Mouse (Mus musculus) forebrain, embryonic 16.5 days (tissue): Measurements from ENCODE around the gene Lgr6. TPM values are rescaled to one million over a fixed set of nuclear protein-coding genes. Genes with fewer than 3 reads are reported as not detected.

Experiments
- ATAC-seq: fragments of 200-750 bp; cut with Nextera tagmentation; 2 replicates; pipeline ENCODE4 v1.8.0; 2017; ENCODE audit warnings: mild to moderate bottlenecking, moderate library complexity
- H3K27ac ChIP-seq: fragments of 300-500 bp; sonication (generic); 2 replicates; pipeline ENCODE4 v1.5.1; 2014; ENCODE audit warnings: low read length, control low read depth
- H3K27me3 ChIP-seq: fragments of 300-500 bp; sonication (generic); replicated peaks from 2 replicates; pipeline ENCODE4 v1.6.1; 2014; ENCODE audit warnings: low read length; ENCODE audit not compliant: control insufficient read depth, insufficient read depth
- H3K36me3 ChIP-seq: fragments of 300-500 bp; sonication (generic); 2 replicates; pipeline ENCODE4 v1.6.1; 2014; ENCODE audit not compliant: control insufficient read depth, insufficient read depth
- H3K4me1 ChIP-seq: fragments of 300-500 bp; sonication (generic); replicated peaks from 2 replicates; pipeline ENCODE4 v1.6.1; 2014; ENCODE audit warnings: low read length; ENCODE audit not compliant: control insufficient read depth, insufficient read depth
- H3K4me2 ChIP-seq: fragments of 300-500 bp; sonication (generic); 2 replicates; pipeline ENCODE4 v1.6.1; 2014; ENCODE audit warnings: mild to moderate bottlenecking, low read length, control low read depth
- H3K4me3 ChIP-seq: fragments of 300-500 bp; sonication (generic); replicated peaks from 2 replicates; pipeline ENCODE4 v1.5.1; 2014; ENCODE audit warnings: mild to moderate bottlenecking, low read length, control low read depth
- H3K9ac ChIP-seq: fragments of 300-500 bp; sonication (generic); replicated peaks from 2 replicates; pipeline ENCODE4 v1.6.1; 2014; ENCODE audit warnings: low read depth, low read length, control low read depth
- H3K9me3 ChIP-seq: fragments of 300-500 bp; sonication (generic); 2 replicates; pipeline ENCODE4 v1.6.1; 2016; ENCODE audit warnings: low read length; ENCODE audit not compliant: control insufficient read depth
- WGBS: fragments of 180-500 bp; shearing (Covaris S2); extraction: QIAGEN DNeasy Blood & Tissue Kit; methylation state at CpG from one replicate; pipeline ENCODE4 v1.1.7; 2014; 5-methylcytosine and 5-hydroxymethylcytosine counted together
- polyA plus RNA-seq: library from polyadenylated mRNA; unstranded; fragments of >200 nt; fragmentation: Nextera tagmentation; extraction: Ambion mirVana; gene quantifications from 2 replicates; pipeline ENCODE4 v1.2.1, GENCODE M21; 2015

The Lgr6 gene
- polyA plus RNA-seq, 1 experiment from 2014 or later: 0.60 TPM

GRCm38 (mm10) chr1:134998231-134998630 is 106.8 kb downstream of the Lgr6 start:
- Histone ChIP-seq H3K4me1 (no peaks in the 10 kb centered on the region; the same call in 1 of the 2 replicates), H3K27me3 (no peaks in the 10 kb centered on the region), H3K9ac (no peak overlapping the region), H3K9me3 (no peaks in the 10 kb centered on the region), H3K27ac (no peak overlapping the region), H3K4me2 (no peak overlapping the region), H3K4me3 (no peak overlapping the region), H3K36me3 (no peaks in the 10 kb centered on the region)
- ATAC-seq: no peak
- WGBS: 84% methylated on average over 8 of the region's 8 CpGs

GRCm38 (mm10) chr1:134997568-134997967 is 107.5 kb downstream of the Lgr6 start:
- Histone ChIP-seq H3K4me1 (no peaks in the 10 kb centered on the region; the same call in 1 of the 2 replicates), H3K4me3 (no peak overlapping the region), H3K9ac (no peak overlapping the region), H3K36me3 (no peaks in the 10 kb centered on the region), H3K27me3 (no peaks in the 10 kb centered on the region), H3K9me3 (no peaks in the 10 kb centered on the region), H3K4me2 (no peak overlapping the region), H3K27ac (no peak overlapping the region)
- ATAC-seq: no peak
- WGBS: 83% methylated on average over 5 of the region's 5 CpGs

- H3K27me3 ChIP-seq: no peaks in the 10 kb centered on the region
- H3K4me2 ChIP-seq: no peak overlapping the region
- H3K4me3 ChIP-seq: no peak overlapping the region
- no peaks in the 10 kb centered on the region for H3K36me3 ChIP-seq
- no peak for ATAC-seq
- WGBS: 91% methylated on average over 7 of the region's 7 CpGs
- no peaks in the 10 kb centered on the region for H3K9me3 ChIP-seq
- H3K4me1 ChIP-seq: no peaks in the 10 kb centered on the region; the same call in 1 of the 2 replicates
- no peak overlapping the region for H3K9ac ChIP-seq
- no peak overlapping the region for H3K27ac ChIP-seq
These were observed 108.6 kb downstream of the Lgr6 start for GRCm38 (mm10) chr1:134996471-134996870.

- Histone ChIP-seq H3K27me3 (0 out of 2 replicates have a peak, but pooled peaks cover under 1% of the 10 kb centered on the region), H3K4me2 (no peak overlapping the region), H3K27ac (no peak overlapping the region), H3K9me3 (no peaks in the 10 kb centered on the region), H3K36me3 (no peaks in the 10 kb centered on the region), H3K4me3 (no peak overlapping the region), H3K9ac (no peak overlapping the region), H3K4me1 (no peaks in the 10 kb centered on the region; the same call in 1 of the 2 replicates)
- 22% methylated on average over 1 of the region's 1 CpGs for WGBS
- ATAC-seq: no peak
These were observed 109.1 kb downstream of the Lgr6 start for GRCm38 (mm10) chr1:134995954-134996353.

- Histone ChIP-seq H3K4me3 (no peak overlapping the region), H3K4me1 (no peaks in the 10 kb centered on the region; the same call in 1 of the 2 replicates), H3K9me3 (no peaks in the 10 kb centered on the region), H3K36me3 (no peaks in the 10 kb centered on the region), H3K9ac (no peak overlapping the region), H3K4me2 (no peak overlapping the region), H3K27ac (no peak overlapping the region), H3K27me3 (0 out of 2 replicates have a peak, but pooled peaks cover 4% of the 10 kb centered on the region)
- WGBS: 36% methylated on average over 4 of the region's 4 CpGs
- peak; percentile 49; the same call in 1 of the 2 replicates for ATAC-seq
These were observed 109.6 kb downstream of the Lgr6 start for GRCm38 (mm10) chr1:134995437-134995836.

- H3K4me3 ChIP-seq: no peak overlapping the region
- no peak overlapping the region for H3K27ac ChIP-seq
- H3K4me1 ChIP-seq: no peaks in the 10 kb centered on the region; the same call in 1 of the 2 replicates
- 76% methylated on average over 3 of the region's 3 CpGs for WGBS
- H3K9me3 ChIP-seq: no peaks in the 10 kb centered on the region
- H3K4me2 ChIP-seq: no peak overlapping the region
- no peak overlapping the region for H3K9ac ChIP-seq
- H3K36me3 ChIP-seq: no peaks in the 10 kb centered on the region
- H3K27me3 ChIP-seq: peaks cover 4% of the 10 kb centered on the region; the same call in 1 of the 2 replicates
- no peak for ATAC-seq
These were observed 110.3 kb downstream of the Lgr6 start for GRCm38 (mm10) chr1:134994739-134995138.

- Histone ChIP-seq H3K4me2 (no peak overlapping the region), H3K9ac (no peak overlapping the region), H3K9me3 (no peaks in the 10 kb centered on the region), H3K36me3 (no peaks in the 10 kb centered on the region), H3K27ac (no peak overlapping the region), H3K27me3 (peaks cover 4% of the 10 kb centered on the region; the same call in 1 of the 2 replicates), H3K4me1 (peaks cover 4% of the 10 kb centered on the region; the same call in 1 of the 2 replicates), H3K4me3 (no peak overlapping the region)
- 57% methylated on average over 8 of the region's 8 CpGs for WGBS
- no peak for ATAC-seq
These were observed 112.9 kb downstream of the Lgr6 start for GRCm38 (mm10) chr1:134992046-134992645.

GRCm38 (mm10) chr1:134989372-134989771 is 115.7 kb downstream of the Lgr6 start:
- no peak overlapping the region for H3K27ac ChIP-seq
- 0 out of 2 replicates have a peak, but pooled peaks cover 4% of the 10 kb centered on the region for H3K4me1 ChIP-seq
- peaks cover 4% of the 10 kb centered on the region; the same call in 1 of the 2 replicates for H3K27me3 ChIP-seq
- H3K9me3 ChIP-seq: no peaks in the 10 kb centered on the region
- no peak for ATAC-seq
- no peaks in the 10 kb centered on the region for H3K36me3 ChIP-seq
- H3K9ac ChIP-seq: no peak overlapping the region
- 7% methylated on average over 7 of the region's 7 CpGs for WGBS
- H3K4me2 ChIP-seq: no peak overlapping the region
- no peak overlapping the region for H3K4me3 ChIP-seq

GRCm38 (mm10) chr1:134987962-134988341 is 117.1 kb downstream of the Lgr6 start:
- 8% methylated on average over 14 of the region's 14 CpGs for WGBS
- Histone ChIP-seq H3K9me3 (no peaks in the 10 kb centered on the region), H3K36me3 (no peaks in the 10 kb centered on the region), H3K9ac (peak overlapping the region; percentile 70), H3K27ac (no peak overlapping the region), H3K4me3 (peak overlapping the region; percentile 53), H3K27me3 (peaks cover 4% of the 10 kb centered on the region; the same call in 1 of the 2 replicates), H3K4me2 (peak overlapping the region; percentile 86), H3K4me1 (0 out of 2 replicates have a peak, but pooled peaks cover 4% of the 10 kb centered on the region)
- ATAC-seq: peak; percentile 32; the same call in 1 of the 2 replicates
